Mouse (Mus musculus): ENCODE measurements around the gene Rbm34.

The Rbm34 gene

DNA sequence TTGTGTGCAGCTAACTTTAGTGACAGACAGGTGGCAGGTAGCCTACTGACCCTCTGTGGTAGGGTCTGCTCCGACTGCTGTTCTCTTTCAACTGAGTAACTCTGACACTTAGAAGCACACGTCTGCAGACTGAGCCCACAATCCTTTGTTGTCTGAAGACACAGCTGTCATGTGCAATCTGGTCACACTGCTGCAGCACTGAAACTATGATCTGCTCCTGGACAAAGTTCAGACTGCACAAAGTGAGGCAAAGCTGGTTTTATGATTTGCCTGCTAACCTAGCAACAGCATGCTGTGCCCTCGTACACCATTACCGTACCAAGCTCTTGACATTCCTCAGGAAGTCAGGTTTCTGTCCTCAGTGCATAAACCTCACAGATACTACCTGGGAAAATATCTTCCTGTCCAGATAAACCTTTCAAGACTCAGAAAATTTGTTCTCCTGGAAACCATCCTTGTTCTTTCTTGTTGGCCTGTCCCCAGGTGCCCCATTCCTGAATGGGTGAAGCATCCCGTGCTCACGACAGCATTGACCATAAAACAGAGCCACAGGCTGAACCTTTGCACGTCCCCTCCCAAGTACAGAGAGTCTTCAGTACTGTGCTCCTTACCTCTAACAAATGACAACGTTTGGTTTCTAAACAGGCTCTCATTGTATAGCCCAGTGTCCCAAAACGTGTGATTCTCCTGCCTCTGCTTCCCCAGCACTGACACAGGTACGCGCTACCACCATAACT, 18.8 kb downstream of the Rbm34 start:
- DNase-seq: no peak

DNA sequence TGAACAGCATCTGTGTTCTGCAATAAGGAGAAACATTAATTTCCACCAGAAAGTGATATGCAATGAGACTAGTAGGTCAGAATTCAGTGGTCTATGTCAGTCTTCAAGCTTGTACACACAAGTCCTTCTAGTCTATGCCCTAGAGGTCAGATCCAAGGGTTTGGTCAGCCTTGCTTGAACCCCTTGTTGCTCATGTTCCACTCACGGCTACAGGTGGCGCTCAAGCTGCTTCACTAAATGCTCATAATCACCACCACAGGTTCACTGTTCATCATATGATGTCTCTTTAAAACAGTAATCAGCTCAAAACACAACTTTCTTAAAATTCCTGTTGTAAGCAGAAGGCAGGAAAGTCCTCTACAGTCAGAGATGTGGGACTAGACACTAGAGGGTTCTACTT, 21.3 kb downstream of the Rbm34 start:
- no peak for DNase-seq

DNA sequence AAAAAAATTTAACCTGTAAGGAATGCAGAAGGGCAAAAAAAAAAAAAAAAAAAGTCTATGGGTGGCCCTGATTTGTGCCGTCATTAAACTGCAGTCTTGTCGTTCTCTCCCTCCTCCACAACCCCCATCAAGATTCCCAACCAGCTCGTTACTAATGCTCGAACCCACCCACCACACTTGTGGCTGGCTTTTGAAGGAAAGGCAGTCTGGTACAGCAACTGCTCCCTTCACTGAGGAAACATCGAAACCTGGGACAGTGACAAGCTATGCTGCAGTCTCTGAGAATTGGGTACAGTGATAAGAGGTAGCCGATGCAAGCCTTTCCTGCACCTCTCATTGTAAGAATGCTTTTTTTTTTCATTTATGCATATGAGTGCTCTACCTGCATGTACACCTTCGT, 24.4 kb downstream of the Rbm34 start:
- no peak for DNase-seq

- peak; percentile 96 for DNase-seq
These were observed 25.1 kb downstream of the Rbm34 start, which contains the start of gene Tomm20 for GRCm38 (mm10) chr8:126945730-126946163. Gene Tomm20 (minus strand): TSS chr8:126945844.

- peak; percentile 33 for DNase-seq
These were observed 25.8 kb downstream of the Rbm34 start for GRCm38 (mm10) chr8:126944781-126945691.

DNA sequence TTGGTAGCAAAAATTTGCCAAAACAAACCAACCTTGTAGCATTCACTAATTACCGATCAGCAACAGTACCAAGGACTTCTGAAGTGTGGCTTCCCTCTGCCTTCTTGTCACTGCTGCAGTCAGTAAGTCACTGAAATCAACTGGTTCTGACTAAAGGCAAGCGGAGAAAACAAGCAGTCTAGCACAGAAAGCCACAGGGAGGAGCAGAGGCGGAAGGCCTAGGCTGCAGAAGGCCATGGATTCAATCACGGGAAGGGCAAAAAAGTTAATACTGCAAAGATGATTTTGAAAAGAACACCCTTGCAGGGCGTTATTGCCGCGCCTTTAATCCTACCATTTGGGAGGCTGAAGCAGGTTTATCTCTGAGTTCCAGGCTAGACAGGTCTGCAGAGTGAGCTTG, 27.3 kb downstream of the Rbm34 start:
- no peak for DNase-seq

DNA sequence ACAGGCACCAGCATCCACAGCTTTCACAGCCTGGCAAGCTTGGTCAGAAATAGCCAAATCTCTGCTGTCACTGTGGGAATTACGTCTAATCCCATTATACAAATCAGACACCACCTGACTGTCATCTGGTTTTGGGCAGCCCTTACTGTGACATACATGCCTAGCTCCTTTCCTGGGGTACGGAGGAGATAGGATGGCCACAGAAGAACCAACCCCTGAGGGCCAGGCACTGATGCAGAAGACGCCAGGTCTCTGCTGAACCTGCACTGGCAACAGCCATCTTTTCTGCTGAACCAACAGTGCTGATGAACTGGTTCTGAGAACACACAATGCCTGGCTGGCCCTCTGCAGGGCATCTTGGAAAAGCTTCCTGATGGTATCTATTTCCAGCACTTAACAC, 33.5 kb downstream of the Rbm34 start:
- no peak for DNase-seq

- DNase-seq: no peak
These were observed 34.9 kb downstream of the Rbm34 start for GRCm38 (mm10) chr8:126935932-126936331.

- no peak for DNase-seq
These were observed 35.5 kb downstream of the Rbm34 start for GRCm38 (mm10) chr8:126935387-126935786.

GRCm38 (mm10) chr8:126932656-126933055, 38.2 kb downstream of the Rbm34 start:
- no peak for DNase-seq

- no peak for DNase-seq
These were observed 38.6 kb downstream of the Rbm34 start for GRCm38 (mm10) chr8:126932249-126932648.

- DNase-seq: no peak
These were observed 39.2 kb downstream of the Rbm34 start for GRCm38 (mm10) chr8:126931720-126932119.

GRCm38 (mm10) chr8:126929607-126930161, 41.2 kb downstream of the Rbm34 start:
- peak; percentile 56 for DNase-seq

GRCm38 (mm10) chr8:126928755-126929505, 41.9 kb downstream of the Rbm34 start:
- DNase-seq: no peak

GRCm38 (mm10) chr8:126928028-126928427, 42.8 kb downstream of the Rbm34 start:
- no peak for DNase-seq

GRCm38 (mm10) chr8:126927058-126927457, 43.8 kb downstream of the Rbm34 start:
- no peak for DNase-seq

- no peak for DNase-seq
These were observed 47.9 kb downstream of the Rbm34 start for GRCm38 (mm10) chr8:126922981-126923380.

GRCm38 (mm10) chr8:126921432-126921831, 49.4 kb downstream of the Rbm34 start:
- no peak for DNase-seq

- DNase-seq: peak; percentile 70
These were observed 50.0 kb downstream of the Rbm34 start for GRCm38 (mm10) chr8:126920845-126921244.

GRCm38 (mm10) chr8:126920386-126920785, 50.5 kb downstream of the Rbm34 start:
- DNase-seq: no peak

GRCm38 (mm10) chr8:126919703-126920102, 51.2 kb downstream of the Rbm34 start:
- DNase-seq: no peak

DNA sequence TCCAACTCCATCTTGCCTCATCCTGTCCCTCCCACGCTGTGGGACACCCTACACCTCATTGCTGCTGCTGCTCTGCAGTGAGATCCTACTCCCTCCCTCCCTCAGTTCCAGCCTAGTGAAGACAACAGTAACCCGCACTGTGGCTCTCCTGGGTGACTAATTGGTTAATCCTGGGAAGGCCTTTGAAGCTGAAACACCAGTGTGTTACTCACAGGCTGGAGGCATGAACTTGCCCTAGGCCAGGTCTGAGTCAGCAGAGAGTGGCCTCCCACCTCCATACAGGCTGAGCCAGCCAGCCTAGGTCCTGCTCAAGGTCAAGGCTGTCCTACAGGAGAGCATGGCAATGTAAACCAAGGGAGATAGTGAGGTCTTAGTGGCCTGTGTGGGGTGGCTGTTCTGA, 51.6 kb downstream of the Rbm34 start:
- no peak for DNase-seq

- no peak for DNase-seq
These were observed 52.5 kb downstream of the Rbm34 start for GRCm38 (mm10) chr8:126918356-126918755.

All from cerebellum, adult 11 months (tissue).